Mouse (Mus musculus) embryonic stem cell, embryonic (primary cell): ENCODE measurements around the gene Slc25a30.

Experiments
- CTCF ChIA-PET, 4 experiments: fragments of 300-600 bp in 2 of 4; fragments of 350-600 bp in 2 of 4; sonication (Branson Sonifier 250); formaldehyde crosslinking; loops; one replicate each; lab custom pipeline; 2022; ENCODE audit warnings: inconsistent platforms in 2 of 4; lab: Charles Lee
- POLR2A ChIA-PET, 4 experiments: fragments of 300-600 bp in 2 of 4; fragments of 350-600 bp in 2 of 4; sonication (Branson Sonifier 250); formaldehyde crosslinking; loops; one replicate each; lab custom pipeline; 2022; ENCODE audit warnings: antibody characterized with exemption in 4 of 4, inconsistent platforms in 1 of 4; lab: Charles Lee

Slc25a30 gene

DNA sequence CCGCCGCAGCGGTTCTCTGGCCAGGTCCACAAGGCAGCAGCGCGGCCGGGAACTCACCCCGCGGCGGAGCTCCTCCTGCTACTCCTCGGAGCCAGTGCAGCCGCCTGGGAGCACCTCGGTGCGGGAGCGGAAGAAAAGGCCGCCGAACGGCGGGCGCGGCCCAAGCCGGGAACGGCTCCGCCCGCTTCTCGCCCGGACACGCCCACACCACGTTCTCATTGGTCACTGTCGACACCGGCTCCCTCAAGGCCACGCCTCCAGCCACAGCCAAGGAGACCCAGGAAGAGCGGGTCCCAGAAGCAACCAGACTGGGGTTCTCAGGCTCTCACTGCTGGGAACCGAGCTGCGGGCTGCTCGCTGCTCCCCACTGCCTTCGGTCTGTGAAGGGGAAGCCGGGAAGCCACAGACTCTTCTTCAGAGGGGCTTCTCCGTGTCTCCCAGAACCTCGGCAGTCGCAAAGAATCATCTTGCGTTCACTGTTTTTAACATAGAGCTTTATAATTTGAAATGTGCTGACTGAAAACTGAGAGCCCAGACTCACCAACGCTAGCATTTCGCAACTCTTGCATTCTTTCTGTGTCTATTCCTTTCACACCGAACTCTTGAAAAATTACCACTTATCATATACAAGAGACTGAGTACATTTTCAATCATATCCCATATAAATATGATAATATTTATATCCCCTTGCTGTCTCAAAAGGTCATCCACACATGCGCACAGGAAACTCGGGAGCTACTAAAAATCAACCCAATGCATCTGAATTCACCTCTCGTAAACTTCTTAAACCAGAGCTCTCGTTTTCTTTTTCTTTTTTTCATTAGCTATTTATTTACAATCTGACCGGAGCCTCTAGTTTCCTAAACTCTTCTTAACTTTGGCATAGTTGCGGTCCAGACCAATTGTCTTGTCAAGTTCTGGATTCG lies at the start of gene Slc25a30:
Gene Slc25a30, minus strand, starts transcription at position 170 of the 926 bp plus-strand sequence.
- POLR2A ChIA-PET = interaction anchor here (0.5 to 3.4 kb wide), 81 partner anchors 10 to 1405 kb away, joined by 3 to 28 read pairs (median 5); partner anchors contain the start of genes Cog3 (in 3 of the 4), Gpalpp1 (in 1 of the 4), Rubcnl (in 1 of the 4) and Tpt1 (in 1 of the 4)

GRCm38 (mm10) chr14:75836579-75836978 lies 49.7 kb upstream of the Slc25a30 start:
- POLR2A ChIA-PET = interaction anchor here in 2 of 4 experiments (0.7 to 13.6 kb wide), 4 partner anchors 10 to 81 kb away, joined by 3 to 215 read pairs (median 35); partner anchors contain the start of gene Tpt1 (in 2 of the 2)
- CTCF ChIA-PET = no interaction called here

More for the DNA sequence above, at the start of gene Slc25a30:
- CTCF ChIA-PET = interaction anchor here (0.6 to 2.1 kb wide), 16 partner anchors 18 to 112 kb away, joined by 3 to 12 read pairs (median 4); partner anchors contain the start of gene Cog3 (in 2 of the 4)

GRCm38 (mm10) chr14:75834739-75835381 lies 48.0 kb upstream of the Slc25a30 start:
- CTCF ChIA-PET = interaction anchor here in 3 of 4 experiments (0.6 to 1.6 kb wide), 9 partner anchors 10 to 887 kb away, joined by 3 to 4 read pairs (median 3); partner anchors contain the start of genes Cog3 (in 1 of the 3), Lrch1 (in 1 of the 3), Slc25a30 (in 1 of the 3) and Tpt1 (in 1 of the 3)
- POLR2A ChIA-PET = interaction anchor here (0.5 to 13.6 kb wide), 52 partner anchors 8 to 916 kb away, joined by 3 to 215 read pairs (median 4); partner anchors contain the start of genes Slc25a30 (in 3 of the 4), Tpt1 (in 3 of the 4), Gpalpp1 (in 1 of the 4) and Nufip1 (in 1 of the 4)

GRCm38 (mm10) chr14:75834251-75834738 lies 47.5 kb upstream of the Slc25a30 start:
- POLR2A ChIA-PET = interaction anchor here (0.5 to 13.6 kb wide), 53 partner anchors 9 to 915 kb away, joined by 3 to 215 read pairs (median 4); partner anchors contain the start of genes Slc25a30 (in 3 of the 4), Tpt1 (in 3 of the 4), Cog3 (in 1 of the 4) and Gpalpp1 (in 1 of the 4)
- CTCF ChIA-PET = interaction anchor here in 3 of 4 experiments (0.6 to 1.6 kb wide), 7 partner anchors 9 to 1087 kb away, joined by 3 to 4 read pairs (median 4); partner anchors contain the start of genes Cog3 (in 1 of the 3), Slc25a30 (in 1 of the 3) and Tpt1 (in 1 of the 3)

- ChIA-PET POLR2A (interaction anchor here (0.5 to 13.6 kb wide), 42 partner anchors 9 to 914 kb away, joined by 3 to 215 read pairs (median 4); partner anchors contain the start of genes Slc25a30 (in 3 of the 4), Tpt1 (in 3 of the 4), Cog3 (in 1 of the 4) and Gpalpp1 (in 1 of the 4)), CTCF (interaction anchor here in 2 of 4 experiments (0.6 to 1.6 kb wide), 2 partner anchors 288 to 1086 kb away, joined by 3 to 4 read pairs; no protein-coding TSS in a partner anchor)
These were observed 46.9 kb upstream of the Slc25a30 start for GRCm38 (mm10) chr14:75833546-75834250.

DNA sequence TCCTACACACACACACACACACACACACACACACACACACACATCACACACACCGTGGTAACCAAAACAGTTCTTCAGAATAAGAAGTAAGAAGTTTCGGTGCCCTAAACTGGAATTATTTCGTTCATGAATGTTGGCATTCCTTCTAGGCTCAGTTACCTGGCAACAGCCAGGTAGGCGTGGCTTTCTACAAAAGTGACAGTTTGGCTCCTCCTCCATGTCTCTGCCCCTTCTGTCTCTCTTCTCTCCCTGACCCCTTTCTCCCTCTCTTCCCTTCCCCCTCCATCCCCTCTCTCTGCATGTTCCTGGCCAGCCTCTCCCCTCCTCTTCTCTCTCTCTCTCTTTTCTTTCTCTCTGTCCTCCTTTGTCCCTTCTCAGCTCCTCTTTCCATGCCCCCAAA lies 46.1 kb upstream of the Slc25a30 start:
- ChIA-PET POLR2A (interaction anchor here in 3 of 4 experiments (0.7 to 13.6 kb wide), 8 partner anchors 11 to 477 kb away, joined by 3 to 215 read pairs (median 18); partner anchors contain the start of genes Slc25a30 (in 2 of the 3) and Tpt1 (in 2 of the 3)), CTCF (interaction anchor here in 1 of 4 experiments (1.6 kb wide), 1 partner anchor 289 kb away, joined by 3 read pairs; no protein-coding TSS in a partner anchor)

GRCm38 (mm10) chr14:75832031-75832430 lies 45.2 kb upstream of the Slc25a30 start:
- ChIA-PET POLR2A (interaction anchor here in 1 of 4 experiments (4.2 to 13.6 kb wide), 2 partner anchors 15 to 45 kb away, joined by 25 to 215 read pairs; partner anchors contain the start of genes Slc25a30 and Tpt1), CTCF (no interaction called here)

- CTCF ChIA-PET = interaction anchor here (0.6 to 2.0 kb wide), 37 partner anchors 9 to 954 kb away, joined by 3 to 11 read pairs (median 4); partner anchors contain the start of genes Slc25a30 (in 2 of the 4), Cog3 (in 1 of the 4), Erich6b (in 1 of the 4) and Tpt1 (in 1 of the 4)
- POLR2A ChIA-PET = interaction anchor here in 3 of 4 experiments (0.6 to 13.6 kb wide), 14 partner anchors 9 to 665 kb away, joined by 3 to 215 read pairs (median 4); partner anchors contain the start of genes Slc25a30 (in 2 of the 3) and Tpt1 (in 1 of the 3)
These were observed 43.0 kb upstream of the Slc25a30 start for GRCm38 (mm10) chr14:75829817-75830216.

GRCm38 (mm10) chr14:75828866-75829806 lies 42.3 kb upstream of the Slc25a30 start:
- POLR2A ChIA-PET = interaction anchor here (0.6 to 13.6 kb wide), 16 partner anchors 9 to 666 kb away, joined by 3 to 215 read pairs (median 4); partner anchors contain the start of genes Slc25a30 (in 4 of the 4) and Tpt1 (in 1 of the 4)
- CTCF ChIA-PET = interaction anchor here (0.6 to 2.0 kb wide), 40 partner anchors 9 to 1003 kb away, joined by 3 to 11 read pairs (median 4); partner anchors contain the start of genes Slc25a30 (in 3 of the 4), Cog3 (in 1 of the 4), Erich6b (in 1 of the 4) and Tpt1 (in 1 of the 4)

DNA sequence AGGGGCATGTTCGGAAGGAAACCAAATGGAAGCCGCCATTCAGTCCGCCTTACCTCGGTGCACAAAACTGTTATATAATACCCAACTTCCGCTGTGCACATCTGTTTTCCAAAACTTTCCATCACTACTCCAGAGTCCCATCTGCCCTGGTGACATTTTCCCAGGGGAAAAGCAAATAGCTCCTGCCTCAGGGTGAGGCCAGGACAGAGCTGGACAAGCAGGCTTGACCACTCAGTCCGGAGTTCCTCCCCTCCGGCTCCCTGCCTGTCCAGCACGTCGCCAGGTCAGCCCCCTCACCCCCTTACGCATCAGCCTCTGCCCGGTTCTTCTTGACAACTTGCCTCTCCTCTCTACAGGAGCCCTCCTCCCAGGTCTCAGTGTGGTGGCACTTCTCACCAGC lies 41.4 kb upstream of the Slc25a30 start:
- CTCF ChIA-PET = interaction anchor here (0.6 to 2.0 kb wide), 8 partner anchors 11 to 187 kb away, joined by 3 to 11 read pairs (median 6); partner anchors contain the start of genes Erich6b (in 1 of the 4) and Slc25a30 (in 1 of the 4)
- POLR2A ChIA-PET = interaction anchor here (0.7 to 13.6 kb wide), 5 partner anchors 19 to 305 kb away, joined by 3 to 215 read pairs (median 13); partner anchors contain the start of genes Slc25a30 (in 2 of the 4) and Tpt1 (in 1 of the 4)

DNA sequence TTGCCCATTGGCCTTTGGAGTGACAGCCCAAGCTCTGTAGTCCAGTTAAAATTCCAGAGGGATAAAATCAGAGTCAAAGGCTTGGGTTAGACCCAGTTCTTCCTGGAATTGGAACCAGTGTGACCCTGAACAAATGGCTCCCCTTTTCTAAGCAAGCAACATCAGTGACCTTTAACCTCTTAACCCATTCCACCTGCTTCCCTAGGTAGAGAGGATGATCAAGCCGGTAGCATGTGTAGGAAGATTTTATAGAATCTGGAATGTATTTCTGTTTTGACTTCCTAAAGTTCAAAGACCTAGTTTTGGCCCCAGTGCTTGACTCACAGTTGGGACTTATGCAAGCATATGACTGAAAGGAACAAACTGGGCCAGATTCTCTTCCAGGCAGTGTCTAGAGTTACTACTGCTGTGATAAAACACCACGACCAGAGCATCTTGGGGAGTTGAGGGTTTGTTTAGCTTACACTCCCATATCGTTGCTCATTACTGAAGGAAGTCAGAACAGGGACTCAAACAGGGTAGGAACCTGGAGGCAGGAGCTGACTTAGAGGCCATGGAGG lies 40.1 kb upstream of the Slc25a30 start:
- CTCF ChIA-PET = no interaction called here
- POLR2A ChIA-PET = interaction anchor here in 2 of 4 experiments (0.6 to 13.6 kb wide), 2 partner anchors 20 to 795 kb away, joined by 3 to 215 read pairs; partner anchors contain the start of gene Tpt1 (in 1 of the 2)

DNA sequence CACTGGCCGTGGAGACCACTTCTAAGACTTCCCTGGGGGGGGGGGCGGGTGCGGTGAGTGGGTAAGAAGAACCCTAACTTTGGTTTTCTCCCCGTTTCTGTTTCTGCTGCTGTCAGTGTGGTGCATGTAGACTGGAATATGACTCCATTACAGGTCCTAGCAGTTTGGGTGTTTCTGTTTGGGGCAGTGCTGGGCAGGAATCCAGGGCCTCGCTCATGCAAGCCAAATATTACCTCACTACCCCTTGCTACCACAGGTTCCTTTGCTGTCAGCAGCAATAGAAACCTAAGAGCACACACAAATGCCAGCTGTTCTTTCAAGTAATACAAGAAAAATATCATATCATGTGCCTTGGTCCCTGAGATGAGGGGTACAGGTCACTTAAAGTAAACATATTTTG lies 33.2 kb upstream of the Slc25a30 start:
- ChIA-PET CTCF (interaction anchor here in 2 of 4 experiments (0.5 to 1.1 kb wide), 3 partner anchors 10 to 563 kb away, joined by 4 to 5 read pairs (median 4); no protein-coding TSS in a partner anchor), POLR2A (interaction anchor here in 3 of 4 experiments (0.6 to 1.8 kb wide), 8 partner anchors 10 to 721 kb away, joined by 3 to 6 read pairs (median 3); partner anchors contain the start of gene Slc25a30 (in 1 of the 3))

GRCm38 (mm10) chr14:75819341-75819740 lies 32.5 kb upstream of the Slc25a30 start:
- ChIA-PET CTCF (interaction anchor here in 1 of 4 experiments (0.5 kb wide), 1 partner anchor 562 kb away, joined by 4 read pairs; no protein-coding TSS in a partner anchor), POLR2A (interaction anchor here in 3 of 4 experiments (0.6 to 1.8 kb wide), 6 partner anchors 10 to 722 kb away, joined by 3 to 6 read pairs (median 4); partner anchors contain the start of gene Slc25a30 (in 1 of the 3))

- CTCF ChIA-PET = interaction anchor here in 3 of 4 experiments (0.7 to 1.3 kb wide), 3 partner anchors 11 to 537 kb away, joined by 3 to 6 read pairs (median 4); no protein-coding TSS in a partner anchor
- POLR2A ChIA-PET = interaction anchor here in 1 of 4 experiments (1.1 kb wide), 1 partner anchor 51 kb away, joined by 3 read pairs; no protein-coding TSS in a partner anchor
These were observed 31.7 kb upstream of the Slc25a30 start for GRCm38 (mm10) chr14:75818528-75818927.
